Mouse (Mus musculus) Muller cell, postnatal 12 days (primary cell): ENCODE data around the gene Cnmd.

ENCODE experiments used
- DNase-seq: peaks from one replicate; pipeline ENCODE4 v3.0.0-alpha.2; 2015; ENCODE audit errors: inconsistent ontology term

Gene Cnmd

GRCm38 (mm10) chr14:79662001-79662400, at the start of gene Cnmd:
Gene Cnmd (minus strand): TSS chr14:79662170.
- DNase-seq: no peak

- DNase-seq: peak; percentile 56
Observed at GRCm38 (mm10) chr14:79711301-79711700, 49.3 kb upstream of the Cnmd start.

- no peak for DNase-seq
Observed at GRCm38 (mm10) chr14:79703523-79704172, 41.7 kb upstream of the Cnmd start.

- DNase-seq: no peak
Observed at GRCm38 (mm10) chr14:79701606-79702005, 39.6 kb upstream of the Cnmd start.

- no peak for DNase-seq
Observed at GRCm38 (mm10) chr14:79701054-79701453, 39.1 kb upstream of the Cnmd start.

GRCm38 (mm10) chr14:79699381-79699780, 37.4 kb upstream of the Cnmd start:
- peak; percentile 56 for DNase-seq

GRCm38 (mm10) chr14:79690068-79690844, 28.3 kb upstream of the Cnmd start:
- no peak for DNase-seq

GRCm38 (mm10) chr14:79680652-79681051, 18.7 kb upstream of the Cnmd start:
- DNase-seq: no peak

GRCm38 (mm10) chr14:79677891-79678687, 16.1 kb upstream of the Cnmd start:
- DNase-seq: no peak

GRCm38 (mm10) chr14:79677108-79677753, 15.3 kb upstream of the Cnmd start:
- DNase-seq: no peak

GRCm38 (mm10) chr14:79673083-79674013, 11.4 kb upstream of the Cnmd start:
- DNase-seq: no peak

GRCm38 (mm10) chr14:79672567-79672966, 10.6 kb upstream of the Cnmd start:
- no peak for DNase-seq

- no peak for DNase-seq
Observed at GRCm38 (mm10) chr14:79671008-79671407, 9.0 kb upstream of the Cnmd start.

GRCm38 (mm10) chr14:79661005-79661917, 709 bp downstream of the Cnmd start:
- peak; percentile 65 for DNase-seq

GRCm38 (mm10) chr14:79660467-79660866, 1.5 kb downstream of the Cnmd start:
- peak; percentile 27 for DNase-seq

- DNase-seq: no peak
Observed at GRCm38 (mm10) chr14:79658748-79659508, 3.0 kb downstream of the Cnmd start.

GRCm38 (mm10) chr14:79658286-79658685, 3.7 kb downstream of the Cnmd start:
- peak; percentile 40 for DNase-seq

GRCm38 (mm10) chr14:79652654-79653053, 9.3 kb downstream of the Cnmd start:
- no peak for DNase-seq

- no peak for DNase-seq
Observed at GRCm38 (mm10) chr14:79649680-79650079, 12.3 kb downstream of the Cnmd start.
